Mouse (Mus musculus): Measurements from ENCODE around the gene Ltb4r1. TPM values are rescaled to one million over a fixed set of nuclear protein-coding genes. Genes with fewer than 3 reads are reported as not detected.
A peak's percentile ranks its signal among the peaks of the same experiment; 100 is the strongest.

Gene Ltb4r1
- polyA plus RNA-seq, 1 experiment from 2014 or later: 1.8 TPM

- Histone ChIP-seq H3K4me1 (replicated peaks; ENCODE audit: control insufficient read depth, insufficient read depth) (no peaks in the 10 kb centered on the region), H3K27me3 (ENCODE audit: control insufficient read depth, insufficient read depth, low read length) (no peaks in the 10 kb centered on the region), H3K27ac (replicated peaks) (no peak overlapping the region), H3K4me2 (replicated peaks; ENCODE audit: low read depth) (no peak overlapping the region), H3K36me3 (ENCODE audit: control insufficient read depth, insufficient read depth, low read length) (no peaks in the 10 kb centered on the region), H3K9ac (ENCODE audit: low read length) (no peak overlapping the region), H3K9me3 (ENCODE audit: control insufficient read depth, low read length) (no peaks in the 10 kb centered on the region), H3K4me3 (ENCODE audit: low read depth, low read length) (no peak overlapping the region)
- DNase-seq (ENCODE audit: low spot score) (no peak), ATAC-seq (ENCODE audit: low FRiP score, low TSS enrichment) (peak; percentile 24; the same call in 1 of the 2 replicates)
- WGBS: 50% methylated on average over 8 of the region's 8 CpGs
- no peak for TF ChIP-seq CTCF (IDR thresholded peaks at IDR 0.05; ENCODE audit: low read depth)
- TF ChIP-seq EP300 (optimal IDR thresholded peaks at IDR 0.05): no peak
These were observed 37.7 kb upstream of the Ltb4r1 start for GRCm38 (mm10) chr14:55727889-55728685.

DNA sequence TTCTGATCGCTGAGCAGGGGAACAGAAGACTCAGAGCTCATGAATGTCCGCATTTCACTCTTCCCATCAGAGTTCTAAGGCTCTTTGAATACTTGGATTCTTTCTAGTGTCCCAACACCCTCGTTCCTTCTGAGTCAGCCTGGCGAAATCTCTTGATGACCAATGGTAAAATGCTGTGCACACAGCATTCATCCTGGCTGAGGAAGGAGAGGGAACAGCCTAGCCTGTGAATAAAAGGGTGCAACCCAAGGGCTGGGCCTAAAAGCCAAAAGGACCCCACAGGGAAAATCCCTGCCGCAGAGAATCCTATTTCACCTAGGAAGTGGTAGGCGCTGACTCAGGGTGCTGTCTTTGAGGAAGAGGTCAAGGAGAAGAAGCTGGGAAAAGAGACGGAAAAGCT lies 35.6 kb upstream of the Ltb4r1 start:
- Histone ChIP-seq H3K9me3 (ENCODE audit: control insufficient read depth, low read length) (no peaks in the 10 kb centered on the region), H3K9ac (ENCODE audit: low read length) (no peak overlapping the region), H3K4me1 (replicated peaks; ENCODE audit: control insufficient read depth, insufficient read depth) (no peaks in the 10 kb centered on the region), H3K27ac (replicated peaks) (no peak overlapping the region), H3K36me3 (ENCODE audit: control insufficient read depth, insufficient read depth, low read length) (no peaks in the 10 kb centered on the region), H3K4me3 (ENCODE audit: low read depth, low read length) (no peak overlapping the region), H3K4me2 (replicated peaks; ENCODE audit: low read depth) (no peak overlapping the region), H3K27me3 (ENCODE audit: control insufficient read depth, insufficient read depth, low read length) (no peaks in the 10 kb centered on the region)
- TF ChIP-seq EP300 (optimal IDR thresholded peaks at IDR 0.05) (no peak), CTCF (IDR thresholded peaks at IDR 0.05; ENCODE audit: low read depth) (no peak)
- DNase-seq (ENCODE audit: low spot score) (no peak), ATAC-seq (ENCODE audit: low FRiP score, low TSS enrichment) (no peak)
- 69% methylated on average over 7 of the region's 7 CpGs for WGBS

- no peaks in the 10 kb centered on the region for H3K27me3 ChIP-seq (ENCODE audit: control insufficient read depth, insufficient read depth, low read length)
- no peak for ATAC-seq (ENCODE audit: low FRiP score, low TSS enrichment)
- no peak overlapping the region for H3K4me3 ChIP-seq (ENCODE audit: low read depth, low read length)
- no peak overlapping the region for H3K9ac ChIP-seq (ENCODE audit: low read length)
- H3K27ac ChIP-seq (replicated peaks): no peak overlapping the region
- H3K9me3 ChIP-seq (ENCODE audit: control insufficient read depth, low read length): no peaks in the 10 kb centered on the region
- TF ChIP-seq CTCF (IDR thresholded peaks at IDR 0.05; ENCODE audit: low read depth) (no peak), EP300 (optimal IDR thresholded peaks at IDR 0.05) (no peak)
- H3K4me1 ChIP-seq (replicated peaks; ENCODE audit: control insufficient read depth, insufficient read depth): no peaks in the 10 kb centered on the region
- H3K4me2 ChIP-seq (replicated peaks; ENCODE audit: low read depth): no peak overlapping the region
- 72% methylated on average over 7 of the region's 7 CpGs for WGBS
- no peaks in the 10 kb centered on the region for H3K36me3 ChIP-seq (ENCODE audit: control insufficient read depth, insufficient read depth, low read length)
- DNase-seq (ENCODE audit: low spot score): no peak
These were observed 35.2 kb upstream of the Ltb4r1 start for GRCm38 (mm10) chr14:55730531-55731032.

- Histone ChIP-seq H3K4me2 (replicated peaks; ENCODE audit: low read depth) (no peak overlapping the region), H3K27ac (replicated peaks) (no peak overlapping the region), H3K9ac (ENCODE audit: low read length) (no peak overlapping the region), H3K36me3 (ENCODE audit: control insufficient read depth, insufficient read depth, low read length) (no peaks in the 10 kb centered on the region), H3K9me3 (ENCODE audit: control insufficient read depth, low read length) (no peaks in the 10 kb centered on the region), H3K27me3 (ENCODE audit: control insufficient read depth, insufficient read depth, low read length) (no peaks in the 10 kb centered on the region), H3K4me3 (ENCODE audit: low read depth, low read length) (no peak overlapping the region), H3K4me1 (replicated peaks; ENCODE audit: control insufficient read depth, insufficient read depth) (no peaks in the 10 kb centered on the region)
- ATAC-seq (ENCODE audit: low FRiP score, low TSS enrichment) (peak; percentile 94), DNase-seq (ENCODE audit: low spot score) (peak; percentile 70)
- TF ChIP-seq EP300 (optimal IDR thresholded peaks at IDR 0.05) (peak; percentile 47), CTCF (IDR thresholded peaks at IDR 0.05; ENCODE audit: low read depth) (no peak)
- 51% methylated on average over 10 of the region's 10 CpGs for WGBS
These were observed 31.9 kb upstream of the Ltb4r1 start for GRCm38 (mm10) chr14:55733889-55734288.

- no peak for TF ChIP-seq EP300 (optimal IDR thresholded peaks at IDR 0.05)
- no peak for TF ChIP-seq CTCF (IDR thresholded peaks at IDR 0.05; ENCODE audit: low read depth)
- ATAC-seq (ENCODE audit: low FRiP score, low TSS enrichment): no peak
- Histone ChIP-seq H3K27ac (replicated peaks) (no peak overlapping the region), H3K27me3 (ENCODE audit: control insufficient read depth, insufficient read depth, low read length) (no peaks in the 10 kb centered on the region), H3K4me3 (ENCODE audit: low read depth, low read length) (no peak overlapping the region), H3K4me1 (replicated peaks; ENCODE audit: control insufficient read depth, insufficient read depth) (no peaks in the 10 kb centered on the region), H3K9ac (ENCODE audit: low read length) (no peak overlapping the region), H3K4me2 (replicated peaks; ENCODE audit: low read depth) (no peak overlapping the region), H3K36me3 (ENCODE audit: control insufficient read depth, insufficient read depth, low read length) (0 out of 2 replicates have a peak, but pooled peaks cover 2% of the 10 kb centered on the region), H3K9me3 (ENCODE audit: control insufficient read depth, low read length) (no peaks in the 10 kb centered on the region)
- 61% methylated on average over 7 of the region's 7 CpGs for WGBS
- no peak for DNase-seq (ENCODE audit: low spot score)
These were observed 30.9 kb upstream of the Ltb4r1 start for GRCm38 (mm10) chr14:55734869-55735268.

DNA sequence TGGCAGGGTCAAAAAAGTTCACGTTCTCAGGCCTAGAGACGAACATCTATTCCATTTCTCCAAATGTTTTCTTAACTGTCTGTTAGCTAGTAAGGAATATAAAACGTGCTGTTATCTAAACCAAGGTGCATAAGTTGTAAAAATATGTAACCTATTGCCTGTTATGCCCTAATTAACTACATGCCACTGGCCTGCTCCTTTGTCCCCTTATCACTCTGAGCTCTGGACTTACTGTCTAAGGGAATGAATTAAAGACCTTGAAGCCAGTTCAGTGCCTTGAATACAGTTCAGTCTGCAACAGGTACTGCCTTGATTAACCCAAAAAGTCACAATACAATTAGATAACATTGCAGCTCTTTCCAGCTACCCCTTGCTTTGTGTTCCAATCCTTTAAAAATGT lies 30.4 kb upstream of the Ltb4r1 start:
- H3K4me3 ChIP-seq (ENCODE audit: low read depth, low read length): no peak overlapping the region
- no peak overlapping the region for H3K4me2 ChIP-seq (replicated peaks; ENCODE audit: low read depth)
- TF ChIP-seq CTCF (IDR thresholded peaks at IDR 0.05; ENCODE audit: low read depth) (no peak), EP300 (optimal IDR thresholded peaks at IDR 0.05) (no peak)
- no peak overlapping the region for H3K9ac ChIP-seq (ENCODE audit: low read length)
- no peaks in the 10 kb centered on the region for H3K27me3 ChIP-seq (ENCODE audit: control insufficient read depth, insufficient read depth, low read length)
- no peaks in the 10 kb centered on the region for H3K4me1 ChIP-seq (replicated peaks; ENCODE audit: control insufficient read depth, insufficient read depth)
- 27% methylated on average over 3 of the region's 3 CpGs for WGBS
- no peak overlapping the region for H3K27ac ChIP-seq (replicated peaks)
- no peak for ATAC-seq (ENCODE audit: low FRiP score, low TSS enrichment)
- no peak for DNase-seq (ENCODE audit: low spot score)
- no peaks in the 10 kb centered on the region for H3K9me3 ChIP-seq (ENCODE audit: control insufficient read depth, low read length)
- 0 out of 2 replicates have a peak, but pooled peaks cover 2% of the 10 kb centered on the region for H3K36me3 ChIP-seq (ENCODE audit: control insufficient read depth, insufficient read depth, low read length)

Measured in stomach, postnatal 0 days (tissue).